Mouse (Mus musculus) lung, postnatal 4 days (tissue): ENCODE data around the gene Sarm1.
"Not testable (repeated sequence)": the region's sequence is repeated elsewhere in the genome, so short reads cannot be mapped to it uniquely, and the experiment has no call there.

Experiments used
- DNase-seq, 2 experiments: peaks; one replicate each; pipeline ENCODE4 v3.0.0; 2021

Sarm1 gene

DNA sequence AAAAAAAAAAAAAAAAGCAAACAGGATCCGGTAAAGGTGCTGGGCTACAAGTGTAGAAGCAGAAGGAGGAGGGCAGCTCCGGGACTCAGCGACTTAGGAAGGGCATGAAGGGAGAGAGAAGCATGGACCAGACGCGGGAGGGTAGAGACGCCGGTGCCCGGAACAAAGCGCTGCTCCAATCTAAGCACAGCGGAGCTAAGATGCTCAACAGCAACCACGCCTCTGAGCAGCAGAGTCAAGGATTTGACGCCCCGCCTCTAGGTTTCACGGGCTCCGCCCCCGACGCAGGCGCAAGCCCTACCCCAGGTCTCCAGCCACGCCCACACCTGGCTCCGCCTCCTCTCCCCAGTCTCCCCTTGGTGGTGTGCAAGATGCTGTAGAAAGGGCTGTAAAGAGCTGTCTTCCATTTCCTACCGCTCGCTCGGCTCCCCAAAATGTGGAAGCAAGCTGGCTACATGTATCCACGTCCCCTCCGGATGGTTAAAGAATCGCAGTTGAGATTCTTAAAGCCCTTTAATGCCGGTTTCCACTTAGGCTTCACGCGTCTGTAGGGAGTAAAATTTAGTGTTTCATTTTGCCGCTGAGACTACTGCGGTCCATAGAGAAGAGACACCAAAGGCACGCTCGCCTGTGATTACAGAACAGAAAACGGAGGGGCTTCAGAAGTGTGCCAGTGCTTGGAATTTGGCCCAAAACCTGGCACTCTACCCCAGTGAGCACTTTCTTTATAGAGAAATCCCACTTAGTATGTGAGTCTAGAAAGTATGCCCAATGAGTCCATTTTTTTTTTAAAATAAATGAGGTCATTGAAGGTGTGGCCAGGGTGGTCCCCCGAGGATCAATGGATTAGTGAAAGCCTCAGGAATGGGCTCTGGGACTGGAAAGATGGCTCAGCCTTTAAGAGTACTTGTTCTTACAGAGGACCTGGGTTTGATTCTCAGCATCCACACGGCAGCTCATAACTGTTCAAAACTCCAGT lies at the start of gene Sarm1:
Sarm1 (minus strand) TSS at position 211 of the 979 bp plus-strand sequence.
- DNase-seq = peak; percentile 92 to 93

DNA sequence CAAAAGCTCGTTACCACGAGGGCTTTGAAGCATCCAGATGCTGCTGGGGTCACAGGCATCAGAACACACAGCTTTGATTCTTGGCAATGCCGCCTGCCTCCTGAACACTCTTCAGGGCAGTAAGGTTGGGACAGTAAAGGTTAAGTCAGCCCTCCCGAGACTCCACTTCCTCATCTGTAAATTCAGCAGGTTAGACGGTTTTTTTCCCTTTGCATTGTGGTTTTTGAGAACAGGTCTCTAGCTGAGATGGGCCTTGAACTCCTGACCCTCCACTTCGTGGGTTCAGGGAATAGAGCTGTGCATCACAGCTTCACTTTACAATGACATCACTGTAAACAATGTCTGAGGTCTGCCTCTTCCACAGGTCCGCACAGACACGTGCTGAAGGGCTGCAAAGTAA lies 47.6 kb upstream of the Sarm1 start:
- no peak for DNase-seq

DNA sequence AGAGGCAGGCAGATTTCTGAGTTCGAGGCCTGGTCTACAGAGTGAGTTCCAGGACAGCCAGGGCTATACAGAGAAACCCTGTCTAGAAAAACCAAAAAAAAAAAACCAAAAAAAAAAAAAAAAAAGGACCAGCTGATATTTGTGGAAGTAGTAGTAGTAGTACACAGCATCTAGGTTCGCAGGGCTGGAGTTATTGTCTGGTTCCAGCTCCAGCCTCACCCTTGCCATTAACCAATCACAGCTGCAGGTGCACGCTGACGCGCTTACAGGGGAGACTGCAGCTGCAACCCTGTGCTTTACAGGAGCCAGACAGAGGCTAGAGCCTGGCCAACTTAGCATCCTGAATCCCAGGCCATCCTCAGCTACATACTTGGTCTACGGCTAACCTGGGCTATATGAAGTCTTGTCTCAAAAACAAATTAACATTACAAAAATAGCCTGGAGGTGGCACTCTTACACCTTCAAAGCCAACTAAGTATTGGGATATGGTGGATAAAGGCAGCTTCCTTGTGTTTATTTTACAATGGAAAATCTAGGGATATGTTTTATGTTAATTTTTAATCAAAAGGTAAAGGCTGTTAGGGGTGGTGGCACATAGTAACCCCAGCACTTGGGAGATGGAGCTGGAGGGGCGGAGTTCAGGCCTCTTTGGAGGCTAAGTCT lies 47.0 kb upstream of the Sarm1 start:
- no peak for DNase-seq

- peak; percentile 41 to 61 for DNase-seq
Measured at GRCm38 (mm10) chr11:78540358-78540757, 42.8 kb upstream of the Sarm1 start.

DNA sequence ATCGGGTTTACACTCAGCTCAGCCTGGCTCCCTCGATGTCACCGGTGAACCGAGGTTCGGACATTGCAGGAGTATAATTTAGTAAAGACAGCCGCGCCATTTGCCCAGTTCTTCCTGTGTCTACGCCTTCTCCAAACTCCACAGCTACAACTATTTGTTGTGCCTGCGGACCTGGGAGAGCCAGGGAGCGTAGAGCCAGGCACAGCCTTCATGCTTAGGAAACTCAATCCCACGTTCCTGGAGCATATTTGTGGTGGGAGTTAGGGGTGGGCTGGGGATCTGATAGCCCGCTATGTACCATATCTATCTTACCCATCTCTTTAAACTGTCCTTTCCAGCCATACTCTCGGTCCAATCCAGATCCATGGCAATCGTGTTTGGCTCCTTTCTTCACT lies 39.1 kb upstream of the Sarm1 start:
- no peak for DNase-seq

GRCm38 (mm10) chr11:78536080-78536689 lies 38.6 kb upstream of the Sarm1 start, which contains the start of the genes Tnfaip1 and Ift20:
Gene Tnfaip1, minus strand, starts transcription at chr11:78536332.
Gene Ift20, plus strand, starts transcription at chr11:78536361.
- DNase-seq = peak; percentile 98 to 99

GRCm38 (mm10) chr11:78535376-78536079 lies 38.0 kb upstream of the Sarm1 start:
- DNase-seq = peak in 1 of 2 experiments; percentile 66

GRCm38 (mm10) chr11:78534516-78534915 lies 37.0 kb upstream of the Sarm1 start:
- DNase-seq = no peak

DNA sequence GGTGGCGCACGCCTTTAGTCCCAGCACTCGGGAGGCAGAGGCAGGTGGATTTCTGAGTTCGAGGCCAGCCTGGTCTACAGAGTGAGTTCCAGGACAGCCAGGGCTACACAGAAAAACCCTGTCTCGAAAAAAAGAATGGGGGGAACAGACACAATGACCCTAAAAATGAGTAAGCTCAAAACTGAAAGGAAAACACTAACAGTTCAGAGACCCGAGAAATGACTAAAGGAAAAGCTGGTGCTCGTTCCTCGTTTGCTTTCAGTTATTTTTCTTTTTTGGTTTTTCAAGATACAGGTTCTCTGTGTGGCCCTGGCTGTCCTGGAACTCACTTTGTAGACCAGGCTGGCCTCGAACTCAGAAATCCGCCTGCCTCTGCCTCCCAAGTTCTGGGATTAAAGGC lies 34.0 kb upstream of the Sarm1 start:
- DNase-seq = not testable (repeated sequence)

- peak; percentile 52 to 56 for DNase-seq
Measured at GRCm38 (mm10) chr11:78531046-78531445, 33.5 kb upstream of the Sarm1 start.

GRCm38 (mm10) chr11:78530001-78530400 lies 32.4 kb upstream of the Sarm1 start:
- DNase-seq = no peak

GRCm38 (mm10) chr11:78528714-78529113 lies 31.2 kb upstream of the Sarm1 start:
- DNase-seq = no peak

DNA sequence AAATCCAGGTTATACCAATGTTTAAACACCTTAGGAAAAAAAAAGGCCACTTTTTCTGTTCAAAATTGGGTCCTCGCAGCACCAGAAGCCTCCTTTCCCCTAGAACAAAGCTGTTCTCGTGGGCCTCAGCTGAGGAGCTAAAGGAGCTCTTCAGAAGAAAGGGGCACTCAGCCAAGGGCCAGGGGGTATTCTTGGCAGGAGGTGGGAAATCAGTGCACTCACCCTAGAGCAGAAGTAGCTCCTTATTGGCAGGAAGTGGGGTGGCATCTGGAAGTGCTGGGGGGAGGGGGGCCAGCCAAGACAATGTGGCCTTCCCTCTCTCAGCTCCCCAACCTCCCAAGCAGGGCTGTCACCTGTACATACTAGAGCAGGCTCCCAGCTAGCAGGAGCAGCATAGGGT lies 27.3 kb upstream of the Sarm1 start:
- DNase-seq = peak; percentile 59 to 78

GRCm38 (mm10) chr11:78523241-78523955 lies 25.8 kb upstream of the Sarm1 start:
- peak; percentile 51 to 79 for DNase-seq

DNA sequence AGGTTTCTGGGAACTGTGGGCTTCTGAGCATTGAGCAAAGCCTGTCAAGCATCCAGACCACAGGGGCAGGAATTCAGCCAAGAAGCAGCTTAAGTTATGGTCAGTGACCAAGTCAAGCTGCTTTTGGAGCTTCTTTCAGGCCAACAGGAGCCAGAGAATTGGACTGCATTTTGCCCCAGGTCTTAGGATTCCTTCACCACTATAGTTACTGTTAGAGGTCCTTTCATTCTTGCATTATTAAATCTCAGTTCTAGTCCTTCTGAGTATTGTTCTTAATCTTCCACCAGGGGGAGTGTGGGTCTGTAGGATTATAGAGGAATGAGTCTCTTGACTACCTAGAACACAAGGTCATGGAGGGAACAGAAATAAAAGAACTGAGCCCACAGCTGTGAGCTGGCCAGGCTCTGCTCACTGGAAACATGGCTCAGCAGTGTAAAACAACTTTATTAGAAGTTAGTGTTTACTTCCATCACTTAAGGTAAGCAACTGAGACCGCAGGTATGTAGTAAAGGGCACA lies 25.0 kb upstream of the Sarm1 start:
- DNase-seq = no peak

DNA sequence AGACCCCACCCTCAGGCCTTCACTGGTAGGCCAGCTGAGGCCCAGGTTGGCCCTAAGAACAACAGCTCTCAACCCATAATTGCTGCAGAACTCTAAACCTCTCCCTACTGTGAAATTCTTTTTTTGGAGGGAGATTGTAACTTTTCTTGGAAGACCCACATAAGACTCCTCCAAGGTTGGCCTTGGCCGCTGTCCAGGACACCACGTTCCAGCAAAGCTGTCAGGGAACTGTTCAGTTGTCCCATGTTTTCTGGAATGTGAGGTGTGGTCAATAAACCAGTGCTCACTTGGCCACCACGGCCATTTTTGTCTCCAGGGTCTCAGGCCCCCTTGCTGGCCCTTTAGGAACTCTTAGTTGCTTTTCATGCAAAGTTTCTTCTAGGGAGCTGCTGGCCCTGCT lies 24.3 kb upstream of the Sarm1 start:
- no peak for DNase-seq

DNA sequence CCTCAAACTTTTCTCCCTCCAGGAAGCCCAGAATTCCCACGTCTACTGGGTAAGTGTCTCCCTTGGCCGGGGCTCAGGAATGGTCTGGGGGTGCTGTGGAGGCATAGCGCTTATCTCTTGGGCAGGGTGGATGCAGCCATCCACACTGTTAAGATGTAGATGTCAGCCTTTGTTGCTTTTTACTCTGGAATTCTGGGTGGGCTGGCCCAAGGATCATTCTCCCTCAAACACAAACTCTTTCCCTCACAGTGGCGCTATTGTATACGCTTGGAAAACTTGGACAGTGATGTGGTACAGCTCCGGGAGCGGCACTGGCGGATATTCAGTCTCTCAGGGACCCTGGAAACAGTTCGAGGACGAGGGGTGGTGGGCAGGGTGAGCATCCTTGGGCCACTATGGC lies 21.4 kb upstream of the Sarm1 start:
- DNase-seq = no peak

DNA sequence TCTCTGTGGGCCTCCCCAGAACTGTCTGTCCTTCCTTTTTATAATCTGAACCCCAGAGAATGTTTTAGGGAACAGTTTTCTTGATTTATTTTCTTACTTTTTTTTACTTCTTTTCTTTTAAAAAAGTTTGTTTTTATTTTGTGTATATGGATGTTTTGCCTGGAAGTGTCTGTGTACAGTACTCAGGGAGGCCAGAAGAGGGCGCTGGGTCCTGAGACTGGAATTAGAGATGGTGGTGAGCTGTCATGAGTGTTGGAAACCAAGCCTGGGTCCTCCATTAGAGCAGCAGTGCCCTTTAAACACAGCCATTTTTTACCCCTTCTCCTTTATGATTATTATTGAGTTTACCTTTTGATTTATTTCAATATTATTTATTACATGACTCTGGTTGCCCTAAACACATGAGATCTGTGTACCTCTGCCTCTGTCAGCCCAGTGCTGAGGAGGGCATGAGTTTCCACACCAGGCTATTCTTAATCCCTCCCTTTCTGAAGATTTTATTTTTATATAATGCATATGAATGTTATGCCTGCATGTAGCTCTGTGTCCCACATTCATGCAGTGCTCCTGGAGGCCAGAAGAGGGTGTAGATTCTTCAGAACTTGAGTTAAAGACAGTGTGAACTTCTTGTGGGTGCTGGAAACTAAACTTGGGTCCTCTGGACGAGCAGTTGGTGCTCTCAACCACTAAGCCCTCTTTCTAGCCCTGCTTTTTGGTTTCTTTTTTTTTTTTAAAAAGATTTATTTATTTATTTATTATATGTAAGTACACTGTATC lies 18.2 kb upstream of the Sarm1 start:
- DNase-seq = no peak

- DNase-seq = no peak
Measured at GRCm38 (mm10) chr11:78513106-78513790, 15.7 kb upstream of the Sarm1 start.
